In genomic region chr5:73255321-73256251, GRCm38 (mm10) we compare ENCODE assay signal across 8 mouse cellular contexts. TPM values are rescaled to one million over a fixed set of nuclear protein-coding genes. Genes with fewer than 3 reads are reported as not detected.
DNase-seq lines count a peak whose midpoint lies in the region; ATAC-seq lines count a peak whose summit lies in the region.

No protein-coding gene starts in this region.

- ATAC-seq in intestine, embryonic 14.5 days (replicated peaks; ENCODE audit: low FRiP score, low TSS enrichment, low read depth), result peak; percentile 48
- ATAC-seq in midbrain, embryonic 11.5 days (ENCODE audit: low FRiP score), result peak; percentile 56

- peak; percentile 49 to 73 for DNase-seq in left cerebral cortex, adult 18-20 months (ENCODE audit: low spot score in 2 of 2)
- no peak for DNase-seq in left cerebral cortex, adult 11 months (ENCODE audit: low spot score)
- DNase-seq in embryo, embryonic 11 days, result peak; percentile 86
- peak; percentile 54 for DNase-seq in gastrocnemius, postnatal 25 days
- peak; percentile 80 for DNase-seq in intestine, embryonic 14.5 days (ENCODE audit: low spot score)
- DNase-seq in limb, embryonic 10.5 days (ENCODE audit: low spot score), result peak; percentile 76
- peak; percentile 96 for DNase-seq in midbrain, embryonic 11.5 days (ENCODE audit: low spot score, missing footprints)
- DNase-seq in spleen, adult 12 weeks (ENCODE audit: low spot score), result peak; percentile 39

- H3K36me3 ChIP-seq in intestine, embryonic 14.5 days (ENCODE audit: control insufficient read depth, insufficient read depth, low read length), result no peaks in the 10 kb centered on the region
- H3K36me3 ChIP-seq in limb, embryonic 10.5 days, result no peaks in the 10 kb centered on the region
- no peaks in the 10 kb centered on the region for H3K36me3 ChIP-seq in midbrain, embryonic 11.5 days (ENCODE audit: control insufficient read depth, insufficient read depth, low read length)

- H3K27me3 ChIP-seq in intestine, embryonic 14.5 days (replicated peaks; ENCODE audit: control insufficient read depth, insufficient read depth, low read length), result no peaks in the 10 kb centered on the region
- H3K27me3 ChIP-seq in limb, embryonic 10.5 days (ENCODE audit: low read depth, poor library complexity, severe bottlenecking), result no peaks in the 10 kb centered on the region
- 0 out of 2 replicates have a peak, but pooled peaks cover 2% of the 10 kb centered on the region for H3K27me3 ChIP-seq in midbrain, embryonic 11.5 days (ENCODE audit: control insufficient read depth, insufficient read depth, low read length)

- H3K9ac ChIP-seq in intestine, embryonic 14.5 days (ENCODE audit: low read length), result peak overlapping the region; percentile 82
- peak overlapping the region; percentile 93 for H3K9ac ChIP-seq in midbrain, embryonic 11.5 days (ENCODE audit: low read length)

- H3K4me2 ChIP-seq in intestine, embryonic 14.5 days (ENCODE audit: low read length), result peak overlapping the region; percentile 72
- peak overlapping the region; percentile 67 for H3K4me2 ChIP-seq in midbrain, embryonic 11.5 days

- peaks cover 20% of the 10 kb centered on the region for H3K4me1 ChIP-seq in intestine, embryonic 14.5 days (replicated peaks; ENCODE audit: control insufficient read depth, insufficient read depth, low read length)
- H3K4me1 ChIP-seq in limb, embryonic 10.5 days, result peaks cover 25% of the 10 kb centered on the region
- H3K4me1 ChIP-seq in midbrain, embryonic 11.5 days (ENCODE audit: control insufficient read depth, insufficient read depth, low read length), result peaks cover 8% of the 10 kb centered on the region

- H3K9me3 ChIP-seq in intestine, embryonic 14.5 days (ENCODE audit: control insufficient read depth, low read length), result no peaks in the 10 kb centered on the region
- H3K9me3 ChIP-seq in limb, embryonic 10.5 days (replicated peaks), result no peaks in the 10 kb centered on the region
- H3K9me3 ChIP-seq in midbrain, embryonic 11.5 days (ENCODE audit: control insufficient read depth, low read length), result no peaks in the 10 kb centered on the region

- WGBS in intestine, embryonic 14.5 days, result under 1% methylated on average over 103 of the region's 129 CpGs
- WGBS in limb, embryonic 10.5 days, result under 1% methylated on average over 129 of the region's 129 CpGs
- under 1% methylated on average over 124 of the region's 129 CpGs for WGBS in midbrain, embryonic 11.5 days

- H3K27ac ChIP-seq in intestine, embryonic 14.5 days (ENCODE audit: low read depth), result peak overlapping the region; percentile 92
- H3K27ac ChIP-seq in limb, embryonic 10.5 days, result peak overlapping the region; percentile 95
- peak overlapping the region; percentile 94 for H3K27ac ChIP-seq in midbrain, embryonic 11.5 days (ENCODE audit: low read depth, low read length)

- H3K4me3 ChIP-seq in intestine, embryonic 14.5 days (ENCODE audit: low read depth, low read length), result peak overlapping the region; percentile 92
- H3K4me3 ChIP-seq in limb, embryonic 10.5 days, result peak overlapping the region; percentile 83
- peak overlapping the region; percentile 92 for H3K4me3 ChIP-seq in midbrain, embryonic 11.5 days (ENCODE audit: low read depth, low read length)

RNA-seq across cellular contexts. Expression of gene Fryl, which starts 0.8 kb away (rescaled TPM):
- 10 to 100 TPM; 54.2 to 57.5 TPM for total RNA-seq in left cerebral cortex, adult 18-20 months (2021)
- 10 to 100 TPM; 14.6 to 15.2 TPM for total RNA-seq in gastrocnemius, postnatal 25 days (2021)
- polyA plus RNA-seq in intestine, embryonic 14.5 days (2014; fragmentation: Nextera tagmentation; extraction: Ambion mirVana), result 33.2 and 36.8 TPM in 2 replicates
- 22.4 and 22.6 TPM in 2 replicates for polyA plus RNA-seq in limb, embryonic 10.5 days (2016; fragmentation: Nextera tagmentation; extraction: Ambion mirVana)
- polyA plus RNA-seq in midbrain, embryonic 11.5 days (2014; fragmentation: Nextera tagmentation; extraction: Ambion mirVana), result 39.0 and 42.5 TPM in 2 replicates

RNA-seq across cellular contexts. Expression of gene Ociad1, which starts 37.0 kb away (rescaled TPM):
- 100 to 1,000 TPM; 465 to 497 TPM for total RNA-seq in left cerebral cortex, adult 18-20 months (2021)
- total RNA-seq in gastrocnemius, postnatal 25 days (2021), result 100 to 1,000 TPM; 137 TPM
- polyA plus RNA-seq in intestine, embryonic 14.5 days (2014; fragmentation: Nextera tagmentation; extraction: Ambion mirVana), result 148 and 164 TPM in 2 replicates
- polyA plus RNA-seq in limb, embryonic 10.5 days (2016; fragmentation: Nextera tagmentation; extraction: Ambion mirVana), result 130 and 154 TPM in 2 replicates
- 159 and 168 TPM in 2 replicates for polyA plus RNA-seq in midbrain, embryonic 11.5 days (2014; fragmentation: Nextera tagmentation; extraction: Ambion mirVana)
